Mouse (Mus musculus) T-helper 17 cell (primary cell): ENCODE data around the gene Sirt2.

Experiments
- in situ Hi-C, 2 experiments: fragments of 300-600 bp; cut with MboI, MseI; formaldehyde crosslinking; loops; 1 replicate in 1 of 2; 2 replicates in 1 of 2; pipeline ENCODE4 v1.15.1; 2025; ENCODE audit warnings: high pct_unique_total_duplicates in 2 of 2

Sirt2 gene

GRCm38 (mm10) chr7:28814306-28815034, 47.9 kb downstream of the Sirt2 start:
- in situ Hi-C loops, result loop anchor here in 1 of 2 experiments (25.0 kb wide), 1 partner anchor 1598 kb away; the partner anchor contains the start of genes Hcst, Nfkbid and Tyrobp

- in situ Hi-C loops, result loop anchor here in 1 of 2 experiments (25.0 kb wide), 1 partner anchor 1597 kb away; the partner anchor contains the start of genes Hcst, Nfkbid and Tyrobp
Observed at GRCm38 (mm10) chr7:28815230-28815629, 48.7 kb downstream of the Sirt2 start.

- in situ Hi-C loops, result loop anchor here in 1 of 2 experiments (25.0 kb wide), 1 partner anchor 1596 kb away; the partner anchor contains the start of genes Hcst, Nfkbid and Tyrobp
Observed at GRCm38 (mm10) chr7:28816201-28816600, 49.7 kb downstream of the Sirt2 start.

- in situ Hi-C loops, result loop anchor here in 1 of 2 experiments (25.0 kb wide), 1 partner anchor 1595 kb away; the partner anchor contains the start of genes Hcst, Nfkbid and Tyrobp
Observed at GRCm38 (mm10) chr7:28816920-28817319, 50.4 kb downstream of the Sirt2 start.

- in situ Hi-C loops, result loop anchor here in 1 of 2 experiments (25.0 kb wide), 1 partner anchor 1595 kb away; the partner anchor contains the start of genes Hcst, Nfkbid and Tyrobp
Observed at GRCm38 (mm10) chr7:28817524-28817923, 51.0 kb downstream of the Sirt2 start.

GRCm38 (mm10) chr7:28817957-28818356, 51.4 kb downstream of the Sirt2 start:
- in situ Hi-C loops, result loop anchor here in 1 of 2 experiments (25.0 kb wide), 1 partner anchor 1594 kb away; the partner anchor contains the start of genes Hcst, Nfkbid and Tyrobp

- in situ Hi-C loops, result loop anchor here in 1 of 2 experiments (25.0 kb wide), 1 partner anchor 1594 kb away; the partner anchor contains the start of genes Hcst, Nfkbid and Tyrobp
Observed at GRCm38 (mm10) chr7:28818436-28818835, 51.9 kb downstream of the Sirt2 start.

- in situ Hi-C loops, result loop anchor here in 1 of 2 experiments (25.0 kb wide), 1 partner anchor 1593 kb away; the partner anchor contains the start of genes Hcst, Nfkbid and Tyrobp
Observed at GRCm38 (mm10) chr7:28818861-28819452, 52.4 kb downstream of the Sirt2 start.

- in situ Hi-C loops, result loop anchor here in 1 of 2 experiments (25.0 kb wide), 1 partner anchor 1593 kb away; the partner anchor contains the start of genes Hcst, Nfkbid and Tyrobp
Observed at GRCm38 (mm10) chr7:28819571-28819970, 53.0 kb downstream of the Sirt2 start.

GRCm38 (mm10) chr7:28820358-28821260, 54.1 kb downstream of the Sirt2 start:
- in situ Hi-C loops, result loop anchor here in 1 of 2 experiments (25.0 kb wide), 1 partner anchor 1592 kb away; the partner anchor contains the start of genes Hcst, Nfkbid and Tyrobp

GRCm38 (mm10) chr7:28821261-28821831, 54.8 kb downstream of the Sirt2 start:
- in situ Hi-C loops, result loop anchor here in 1 of 2 experiments (25.0 kb wide), 1 partner anchor 1591 kb away; the partner anchor contains the start of genes Hcst, Nfkbid and Tyrobp

GRCm38 (mm10) chr7:28822556-28822955, 56.0 kb downstream of the Sirt2 start:
- in situ Hi-C loops, result loop anchor here in 1 of 2 experiments (25.0 kb wide), 1 partner anchor 1590 kb away; the partner anchor contains the start of genes Hcst, Nfkbid and Tyrobp

- in situ Hi-C loops, result loop anchor here in 1 of 2 experiments (25.0 kb wide), 1 partner anchor 1589 kb away; the partner anchor contains the start of genes Hcst, Nfkbid and Tyrobp
Observed at GRCm38 (mm10) chr7:28822993-28823903, 56.7 kb downstream of the Sirt2 start.

- in situ Hi-C loops, result loop anchor here in 1 of 2 experiments (25.0 kb wide), 1 partner anchor 1588 kb away; the partner anchor contains the start of genes Hcst, Nfkbid and Tyrobp
Observed at GRCm38 (mm10) chr7:28823932-28824331, 57.4 kb downstream of the Sirt2 start.

- in situ Hi-C loops, result loop anchor here in 1 of 2 experiments (25.0 kb wide), 1 partner anchor 1587 kb away; the partner anchor contains the start of genes Hcst, Nfkbid and Tyrobp
Observed at GRCm38 (mm10) chr7:28824941-28825685, 58.6 kb downstream of the Sirt2 start, which contains the start of gene Ech1. TSS of gene Ech1 (plus strand) at chr7:28825217.

- in situ Hi-C loops, result no loop called here
Observed at GRCm38 (mm10) chr7:28825686-28826401, 59.3 kb downstream of the Sirt2 start.

- in situ Hi-C loops, result no loop called here
Observed at GRCm38 (mm10) chr7:28826402-28826772, 59.9 kb downstream of the Sirt2 start.
